Mouse (Mus musculus): ENCODE data around the gene Gm47985.

GRCm38 (mm10) chr1:151215985-151216384 is 33.6 kb downstream of the Gm47985 start:
- TF ChIP-seq CTCF (IDR thresholded peaks at IDR 0.05; ENCODE audit: low read depth) (no peak), EP300 (IDR thresholded peaks at IDR 0.05; ENCODE audit: low read depth) (no peak)
